Mouse (Mus musculus) urinary bladder, postnatal 36 days (tissue): Measurements from ENCODE around the gene Srcin1.

Experiments used
- DNase-seq, 2 experiments: peaks; one replicate each; pipeline ENCODE4 v3.0.0; 2022; ENCODE audit warnings: low spot score in 2 of 2, mixed read lengths in 1 of 2

Gene Srcin1

DNA sequence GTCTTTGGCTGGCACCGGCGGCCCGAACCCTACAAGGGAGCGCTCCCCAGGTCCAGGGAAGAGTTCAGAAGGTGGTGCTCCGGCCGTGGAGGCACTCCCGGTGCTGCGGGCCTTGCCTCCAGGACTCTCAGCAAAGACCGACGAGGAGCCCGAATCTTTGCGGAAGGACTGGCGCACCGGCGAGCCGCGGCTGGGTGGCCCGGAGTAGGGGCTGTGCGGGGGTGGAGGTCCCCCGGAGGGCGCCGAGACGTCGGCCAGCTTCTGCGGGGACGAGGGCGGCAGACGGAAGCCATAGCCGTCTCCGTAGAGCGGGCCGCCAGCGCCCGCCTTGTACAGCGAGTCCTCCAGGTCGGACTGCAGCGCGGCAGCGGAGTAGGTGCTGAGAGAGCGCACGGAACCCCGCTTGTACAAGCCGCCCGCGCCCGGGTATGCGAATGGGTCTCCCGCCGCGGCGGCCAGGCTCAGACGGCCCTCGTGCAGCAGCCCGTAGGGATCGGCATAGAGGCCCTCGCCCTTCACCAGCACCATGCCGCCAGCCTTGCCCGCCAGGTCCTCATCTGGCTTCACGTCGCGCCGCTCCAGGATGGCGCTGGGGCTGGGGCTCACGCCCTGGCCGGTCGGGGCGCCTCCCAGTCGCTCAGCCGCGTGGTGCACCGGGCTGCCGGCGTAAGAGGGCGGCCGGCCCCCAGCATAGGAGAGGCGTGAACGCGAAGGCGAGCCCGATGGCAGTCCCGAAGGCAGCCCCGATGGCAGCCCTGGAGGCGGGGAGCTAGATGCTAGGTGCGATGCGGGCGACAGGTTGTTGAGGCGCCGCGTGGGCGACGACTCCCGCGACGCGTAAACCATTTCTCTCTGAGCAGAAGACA, 41.3 kb downstream of the Srcin1 start:
- DNase-seq, result no peak

DNA sequence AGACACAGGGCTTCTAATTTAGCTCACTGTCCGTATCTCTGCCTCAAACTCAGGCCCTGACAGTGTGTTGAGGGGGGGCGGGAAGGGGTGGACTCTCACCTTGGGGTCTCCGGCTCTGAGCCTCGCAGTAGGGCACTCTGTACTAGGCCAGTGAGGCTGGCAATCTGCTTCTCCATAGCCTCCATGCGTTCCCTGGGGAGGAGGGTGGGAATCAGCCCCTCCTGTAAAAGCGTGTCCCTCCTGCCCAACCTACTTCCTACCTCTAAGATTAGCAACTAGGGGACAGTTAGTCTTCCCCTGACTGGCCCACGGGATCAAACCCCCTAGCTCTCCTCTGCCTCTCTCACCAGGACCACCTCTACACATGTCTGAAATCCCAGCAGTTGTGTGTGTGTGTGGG, 42.3 kb downstream of the Srcin1 start:
- no peak for DNase-seq

DNA sequence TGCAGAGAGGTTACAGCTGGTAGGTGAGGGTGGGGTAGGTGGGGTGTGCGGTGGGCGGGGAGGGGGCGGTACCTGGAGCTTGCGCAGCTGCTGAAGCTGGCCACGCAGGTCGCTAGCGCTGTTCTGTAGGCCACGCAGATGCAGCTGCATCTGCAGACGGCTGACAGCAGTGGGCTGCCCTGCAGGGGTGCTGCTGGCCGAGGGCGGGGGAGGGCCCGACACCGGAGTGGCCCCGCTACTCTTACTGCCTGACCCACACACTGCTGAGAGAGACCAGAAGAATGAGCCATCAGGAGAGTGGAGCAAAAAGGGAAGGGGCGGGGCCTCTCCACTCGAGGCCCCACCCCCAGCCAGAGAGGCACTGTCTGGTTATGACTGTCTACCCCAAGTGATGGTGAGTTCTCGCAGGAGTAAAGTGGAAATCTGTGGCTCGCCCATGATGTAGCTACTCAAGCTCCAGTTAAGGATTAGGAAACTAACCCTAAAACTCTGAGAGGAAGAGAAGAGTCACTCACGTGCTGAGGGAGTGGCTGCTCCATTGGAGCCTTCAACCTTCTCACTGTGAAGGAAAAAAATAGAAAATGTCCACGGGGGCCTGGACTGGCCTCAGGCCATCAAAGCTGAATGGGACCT, 42.9 kb downstream of the Srcin1 start:
- no peak for DNase-seq

DNA sequence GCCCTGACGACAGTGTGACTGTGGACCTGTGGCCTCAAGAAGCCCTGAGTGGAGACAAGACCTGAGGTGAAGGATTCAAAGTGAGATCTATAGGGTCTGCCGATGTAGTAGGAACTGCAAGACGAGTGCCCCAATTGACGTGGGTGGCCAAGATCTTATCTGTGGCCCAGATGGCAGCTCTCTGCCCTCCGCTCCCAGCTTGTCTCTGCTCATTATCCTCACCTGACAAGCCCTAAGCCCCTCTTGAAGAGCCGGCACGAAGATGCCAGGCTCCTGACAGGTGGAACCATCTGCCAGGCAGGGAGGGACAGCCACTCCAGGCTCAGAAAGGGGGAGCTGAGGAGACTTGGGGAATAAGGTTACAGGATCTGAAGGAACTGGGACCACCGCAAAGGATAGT, 43.6 kb downstream of the Srcin1 start:
- DNase-seq, result no peak

DNA sequence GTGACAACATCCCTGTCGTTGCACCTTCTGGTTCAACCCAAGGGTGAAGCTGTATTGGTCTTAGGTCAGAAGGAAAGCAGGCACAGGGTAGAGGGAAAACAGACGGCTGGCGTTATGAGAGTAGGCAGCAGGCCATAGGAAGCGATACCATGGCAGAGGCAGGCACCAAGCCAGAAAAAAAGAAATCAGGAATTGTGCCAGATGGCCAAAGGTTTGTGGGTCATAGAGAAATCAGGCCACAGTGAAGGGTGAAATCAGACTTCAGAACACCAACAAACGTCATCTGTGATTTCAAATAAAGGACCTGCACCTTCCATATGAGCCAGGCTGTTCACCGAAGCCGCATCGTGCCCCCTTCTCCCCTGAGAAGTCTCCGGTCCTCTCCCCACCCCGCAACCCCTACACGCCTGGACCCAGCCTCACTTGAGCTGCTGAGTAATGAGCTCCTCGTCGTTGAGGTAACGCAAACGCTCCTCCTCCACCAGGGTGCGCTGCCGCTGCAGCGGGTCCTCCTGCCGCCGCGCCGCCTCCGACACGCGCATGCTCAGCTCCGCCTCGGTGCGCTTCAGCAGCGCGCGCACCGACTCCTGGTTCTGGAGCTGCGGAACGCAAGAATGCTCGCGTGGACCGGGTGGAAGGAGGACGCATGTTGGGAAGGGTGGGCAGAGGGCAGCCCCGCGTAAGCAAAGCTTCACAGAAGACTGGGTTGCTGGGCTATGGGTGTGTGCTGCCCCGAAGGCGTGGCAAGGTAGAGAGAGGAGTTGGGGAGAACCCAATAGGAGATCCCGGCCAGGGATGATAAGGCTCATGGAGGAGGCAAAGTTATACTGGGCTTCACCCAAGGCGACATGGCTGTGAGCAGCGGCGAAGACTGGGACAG, 44.4 kb downstream of the Srcin1 start:
- peak; percentile 82 to 87 for DNase-seq

GRCm38 (mm10) chr11:97530961-97531360, 45.0 kb downstream of the Srcin1 start:
- no peak for DNase-seq

- DNase-seq, result no peak
These were observed 45.9 kb downstream of the Srcin1 start for GRCm38 (mm10) chr11:97530069-97530468.

DNA sequence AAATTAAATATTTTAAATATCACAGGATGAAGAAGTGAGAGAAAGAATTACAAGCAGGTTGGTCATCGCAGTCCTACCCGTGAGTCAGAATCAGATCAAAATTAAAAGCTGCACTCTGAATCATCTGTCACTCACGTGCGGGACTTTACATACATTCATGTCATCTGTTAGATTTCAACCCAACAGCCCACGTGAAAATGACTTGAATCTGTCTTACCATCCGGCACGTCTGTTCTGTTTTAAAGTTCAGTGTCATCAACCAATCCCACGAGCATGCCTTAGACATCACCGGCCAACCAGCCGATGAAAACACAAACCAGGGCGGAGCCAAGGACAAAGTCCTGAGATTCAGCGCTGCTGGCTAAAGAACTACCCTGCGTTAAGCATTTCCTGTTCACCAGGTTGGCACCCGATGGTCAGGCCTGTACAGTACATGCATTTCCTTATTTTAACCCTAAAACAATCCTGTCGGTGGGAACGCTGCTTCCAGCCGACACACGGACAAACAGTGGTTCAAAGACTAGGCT, 47.6 kb downstream of the Srcin1 start:
- DNase-seq, result no peak

DNA sequence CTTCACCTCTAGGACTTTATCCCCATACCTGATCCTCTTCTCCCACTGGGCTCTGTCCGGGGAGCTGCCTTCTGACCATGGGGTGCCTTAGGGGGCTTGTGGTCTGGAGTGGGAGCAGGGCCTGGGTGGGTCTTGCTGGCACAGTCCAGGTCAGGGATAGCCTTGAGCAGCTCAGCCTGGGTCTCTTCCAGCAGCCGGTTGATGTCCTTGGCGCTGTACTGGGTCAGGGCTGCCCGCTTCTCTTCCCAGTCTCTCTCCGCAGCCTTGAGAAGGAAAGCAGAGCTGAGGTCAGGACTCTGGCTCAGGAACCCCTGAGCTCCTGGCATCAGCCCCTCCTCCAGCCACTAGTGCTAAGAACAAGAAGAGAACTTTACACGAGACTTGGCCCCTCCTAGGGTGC, 50.7 kb downstream of the Srcin1 start:
- no peak for DNase-seq

- DNase-seq, result no peak
These were observed 51.7 kb downstream of the Srcin1 start for GRCm38 (mm10) chr11:97524306-97524705.

DNA sequence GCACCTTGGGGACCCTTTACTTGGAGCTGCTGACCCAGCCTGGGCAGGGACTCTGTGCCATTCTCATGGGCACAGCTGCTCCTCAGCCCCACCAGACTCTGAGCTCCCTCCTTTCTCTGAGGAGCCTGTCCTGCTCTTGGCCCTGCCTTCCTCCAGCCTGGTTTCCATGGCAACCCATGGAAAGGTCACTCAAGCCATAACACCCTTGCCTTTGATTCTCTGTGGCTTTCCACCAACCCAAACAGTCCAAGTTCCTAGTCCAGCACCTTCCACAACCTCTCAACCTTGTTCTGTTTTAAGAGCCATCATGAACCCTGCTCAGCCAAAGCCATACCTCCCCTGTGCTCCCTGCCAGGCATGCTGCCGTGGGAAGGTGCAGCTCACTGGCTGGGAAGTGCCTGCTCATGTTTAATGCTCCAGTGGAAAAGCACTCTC, 52.1 kb downstream of the Srcin1 start:
- DNase-seq, result no peak

DNA sequence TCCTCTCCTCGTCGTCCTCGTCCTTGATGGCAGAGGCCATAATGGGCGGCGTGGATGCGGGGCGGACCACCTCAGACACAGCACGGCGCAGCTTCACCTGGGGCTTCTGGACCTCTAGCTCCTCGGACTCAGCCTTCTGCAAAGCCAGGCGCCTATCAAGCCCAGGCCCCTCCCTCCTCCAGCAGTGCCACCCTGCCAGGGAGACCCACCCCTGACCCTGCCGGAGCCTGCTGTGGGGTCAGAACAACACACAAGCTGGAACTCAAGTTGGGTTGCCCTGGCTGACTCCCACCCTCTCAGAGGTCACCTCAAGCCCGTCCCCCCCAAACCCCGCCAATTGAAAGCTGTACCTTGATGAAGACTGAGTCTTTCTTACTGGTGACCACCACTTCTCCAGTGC, 52.9 kb downstream of the Srcin1 start:
- no peak for DNase-seq

GRCm38 (mm10) chr11:97521741-97522474, 54.1 kb downstream of the Srcin1 start:
- no peak for DNase-seq

GRCm38 (mm10) chr11:97520541-97520940, 55.4 kb downstream of the Srcin1 start:
- no peak for DNase-seq

- no peak for DNase-seq
These were observed 62.9 kb downstream of the Srcin1 start for GRCm38 (mm10) chr11:97513066-97513465.

DNA sequence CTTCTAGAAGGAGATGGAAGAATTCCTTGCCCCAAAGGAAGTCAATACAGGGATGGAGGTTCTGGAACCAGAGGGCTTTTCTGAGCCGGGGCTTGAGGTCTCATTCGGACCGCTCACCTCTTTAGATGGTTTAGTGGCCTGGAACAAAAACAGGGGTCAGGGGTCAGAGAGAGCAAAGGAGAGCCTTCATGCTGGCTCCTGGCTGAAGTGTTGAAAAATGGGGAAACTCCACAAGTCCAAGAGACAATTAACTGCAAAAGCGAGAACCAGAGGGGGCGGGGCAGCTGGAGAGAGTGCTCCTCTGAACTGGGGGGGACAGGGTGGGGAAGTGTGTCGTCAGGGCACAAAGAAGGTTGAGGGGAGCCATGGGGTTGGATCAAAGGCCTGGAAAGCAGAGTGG, 63.5 kb downstream of the Srcin1 start:
- no peak for DNase-seq

GRCm38 (mm10) chr11:97511661-97512369, 64.2 kb downstream of the Srcin1 start:
- no peak for DNase-seq

DNA sequence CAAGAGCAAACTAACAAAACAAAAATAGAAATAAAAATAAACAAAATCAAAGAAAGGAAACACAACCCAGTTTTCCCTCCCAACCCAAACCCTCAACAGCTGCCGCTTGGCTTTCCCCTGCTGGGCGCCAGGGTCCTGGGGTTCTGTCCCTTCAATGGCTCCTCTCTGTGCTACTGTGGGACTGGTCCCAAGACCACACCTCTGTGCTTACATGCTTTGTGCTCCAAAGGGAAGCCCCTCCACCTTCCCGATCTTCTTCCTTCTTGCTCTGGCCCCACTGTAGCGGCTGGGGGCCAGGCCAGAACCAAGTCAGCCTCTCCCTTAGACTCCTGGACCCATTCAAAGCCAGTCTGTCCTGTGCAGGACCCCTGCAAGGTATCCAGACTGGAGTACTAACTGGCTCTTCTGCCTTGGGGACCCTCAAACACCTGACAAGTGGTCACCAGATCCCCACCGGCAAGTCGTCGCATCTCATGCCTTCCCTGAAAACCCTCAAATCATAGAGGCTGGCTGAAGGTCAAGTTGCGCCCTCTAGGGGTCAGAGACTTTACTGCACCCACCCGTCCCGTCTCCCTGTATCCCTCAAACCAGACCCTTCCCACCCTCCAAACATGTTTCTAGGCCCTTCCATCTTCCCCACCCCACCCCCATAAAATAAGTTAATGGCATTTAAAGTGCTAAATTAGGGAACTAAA, 64.9 kb downstream of the Srcin1 start:
- peak; percentile 53 to 62 for DNase-seq

DNA sequence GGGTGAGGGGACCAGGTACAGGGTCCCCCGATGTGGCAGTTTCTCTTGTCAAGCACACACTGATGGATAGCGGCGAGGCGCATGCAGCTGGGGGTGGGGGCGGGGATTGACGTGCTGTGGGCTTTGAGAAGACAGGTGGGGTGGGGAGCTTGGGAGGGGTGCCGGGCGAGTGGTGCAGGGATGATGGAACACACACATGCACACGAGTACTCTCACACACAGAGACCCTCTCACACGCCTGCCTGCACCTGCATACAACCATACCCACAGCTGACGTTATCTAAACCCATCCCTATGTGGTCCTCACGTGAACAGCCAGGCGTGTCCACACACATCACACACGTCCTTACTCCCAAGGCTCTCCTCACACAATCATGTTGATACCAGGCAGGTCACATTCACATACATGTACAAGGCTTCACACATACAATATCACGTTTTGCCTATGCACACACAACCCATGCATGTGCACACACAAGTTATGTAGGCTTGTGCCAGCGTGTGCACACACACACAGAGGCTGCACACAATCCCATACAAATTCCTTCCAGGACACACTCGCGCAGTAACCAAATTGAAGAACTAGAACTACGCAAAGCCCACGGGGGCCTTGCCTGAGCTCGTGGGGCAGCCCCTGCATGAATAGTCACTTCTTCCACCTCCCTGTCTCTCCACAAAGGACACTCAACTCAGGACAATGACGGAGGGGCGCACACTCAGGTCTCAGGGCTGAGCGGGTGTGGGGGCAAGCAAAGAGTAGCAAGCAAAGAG, 66.1 kb downstream of the Srcin1 start:
- no peak for DNase-seq
